In the genomic region with DNA sequence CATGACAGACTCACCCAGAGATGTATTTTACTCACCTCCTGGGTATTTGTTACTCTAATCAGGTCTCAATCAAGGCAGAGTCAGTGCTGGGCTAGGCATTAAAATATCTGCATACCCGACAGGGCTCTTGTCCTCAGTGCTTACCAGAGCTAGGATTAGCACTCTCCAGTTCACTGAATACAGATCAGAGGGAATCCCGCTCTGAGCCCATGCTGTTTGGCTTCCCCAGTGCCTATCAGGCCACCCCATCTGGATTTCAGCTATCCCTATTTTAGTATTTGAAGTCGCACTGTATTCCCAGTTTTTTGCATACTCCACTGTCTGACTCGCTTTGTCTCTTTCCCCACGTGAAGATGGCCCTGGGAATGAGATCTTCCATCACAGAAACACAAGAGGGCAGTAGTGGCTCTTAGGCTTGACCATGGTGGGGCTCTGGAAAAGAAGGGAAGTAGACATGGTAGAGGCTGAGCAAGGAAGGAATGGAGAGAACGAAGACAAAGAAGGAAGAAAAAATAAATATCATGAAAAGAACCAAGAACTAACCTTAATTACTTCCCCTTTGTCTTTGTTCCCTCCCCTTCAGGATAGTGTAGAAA, we compare ENCODE assay signal across 9 mouse cellular contexts.
DNase-seq lines count a peak whose midpoint lies in the region; ATAC-seq and TF ChIP-seq lines count a peak whose summit lies in the region.
"Had no signal": no experiment of that assay in that cellular context is flagged by ENCODE, and none has a peak within 500 bp of the region (broad histone marks: within the 10 kb centered on the region; RNA-seq: fewer than 3 reads in every experiment).

No protein-coding gene starts in this region.

- no peak overlapping the region for H3K9ac ChIP-seq in heart, adult 2 months (ENCODE audit: low read depth, low read length)
- no peak overlapping the region for H3K9ac ChIP-seq in forebrain, embryonic 14.5 days (ENCODE audit: low read length)
- H3K9ac ChIP-seq in midbrain, embryonic 11.5 days (ENCODE audit: low read length) = no peak overlapping the region

- peak; percentile 62; the same call in 1 of the 2 replicates for ATAC-seq in forebrain, embryonic 14.5 days
- peak; percentile 78 for ATAC-seq in midbrain, embryonic 11.5 days (ENCODE audit: low FRiP score)

- WGBS in heart, adult 2 months = 38% methylated on average over 6 of the region's 6 CpGs
- WGBS in heart, embryonic 10.5 days = 24% methylated on average over 6 of the region's 6 CpGs
- 13% methylated on average over 6 of the region's 6 CpGs for WGBS in forebrain, embryonic 14.5 days
- 45% methylated on average over 6 of the region's 6 CpGs for WGBS in kidney, adult 2 months
- WGBS in midbrain, embryonic 11.5 days = 15% methylated on average over 6 of the region's 6 CpGs

- no peak for DNase-seq in heart, adult 2 months
- DNase-seq in heart, embryonic 10.5 days (ENCODE audit: low spot score) = no peak
- DNase-seq in adrenal gland, postnatal 25 days = peak; percentile 6
- peak; percentile 49 for DNase-seq in forebrain, embryonic 14.5 days (ENCODE audit: low spot score)
- peak; percentile 59 for DNase-seq in kidney, adult 2 months
- DNase-seq in midbrain, embryonic 11.5 days (ENCODE audit: low spot score, missing footprints) = peak; percentile 85
- no peak for DNase-seq in right cerebral cortex, postnatal 36 days (ENCODE audit: low spot score in 2 of 2)
- no peak for DNase-seq in frontal cortex, postnatal 36 days (ENCODE audit: low spot score in 2 of 2)

- H3K27me3 ChIP-seq in heart, adult 2 months (ENCODE audit: control insufficient read depth, insufficient read depth, low read length) = no peaks in the 10 kb centered on the region
- H3K27me3 ChIP-seq in heart, embryonic 10.5 days (ENCODE audit: insufficient read depth, poor library complexity, severe bottlenecking) = no peaks in the 10 kb centered on the region
- no peaks in the 10 kb centered on the region for H3K27me3 ChIP-seq in forebrain, embryonic 14.5 days (replicated peaks; ENCODE audit: control insufficient read depth, insufficient read depth, low read length)
- no peaks in the 10 kb centered on the region for H3K27me3 ChIP-seq in kidney, adult 2 months (replicated peaks; ENCODE audit: control insufficient read depth, insufficient read depth, low read length)
- H3K27me3 ChIP-seq in midbrain, embryonic 11.5 days (ENCODE audit: control insufficient read depth, insufficient read depth, low read length) = no peaks in the 10 kb centered on the region

- peak; percentile 80 for TF ChIP-seq CTCF in heart, adult 2 months (IDR thresholded peaks at IDR 0.05)
- peak; percentile 79 for TF ChIP-seq CTCF in kidney, adult 2 months (conservative IDR thresholded peaks at IDR 0.05; ENCODE audit: insufficient read depth, insufficient read length, low read depth, low read length)

- H3K9me3 ChIP-seq in heart, embryonic 10.5 days = no peaks in the 10 kb centered on the region
- no peaks in the 10 kb centered on the region for H3K9me3 ChIP-seq in forebrain, embryonic 14.5 days (replicated peaks; ENCODE audit: control insufficient read depth, low read length)
- H3K9me3 ChIP-seq in midbrain, embryonic 11.5 days (ENCODE audit: control insufficient read depth, low read length) = no peaks in the 10 kb centered on the region

- no peak overlapping the region for H3K4me3 ChIP-seq in heart, adult 2 months
- no peak overlapping the region for H3K4me3 ChIP-seq in heart, embryonic 10.5 days
- H3K4me3 ChIP-seq in forebrain, embryonic 14.5 days (ENCODE audit: low read depth, low read length) = no peak overlapping the region
- H3K4me3 ChIP-seq in kidney, adult 2 months (ENCODE audit: insufficient read depth, low read depth, low read length) = no peak overlapping the region
- no peak overlapping the region for H3K4me3 ChIP-seq in midbrain, embryonic 11.5 days (ENCODE audit: low read depth, low read length)

- intact Hi-C loops in heart, adult 2 months (cut with DNase I) = loop anchor here (2.0 to 10.0 kb wide), 4 partner anchors 162 to 538 kb away; no protein-coding TSS in a partner anchor

- no peak overlapping the region for H3K27ac ChIP-seq in heart, adult 2 months
- no peak overlapping the region for H3K27ac ChIP-seq in heart, embryonic 10.5 days
- no peak overlapping the region for H3K27ac ChIP-seq in forebrain, embryonic 14.5 days (ENCODE audit: low read depth, low read length)
- H3K27ac ChIP-seq in kidney, adult 2 months (ENCODE audit: insufficient read depth, low read depth, low read length) = no peak overlapping the region
- H3K27ac ChIP-seq in midbrain, embryonic 11.5 days (ENCODE audit: low read depth, low read length) = no peak overlapping the region

- 0 out of 2 replicates have a peak, but pooled peaks cover 1% of the 10 kb centered on the region for H3K4me1 ChIP-seq in heart, adult 2 months (ENCODE audit: control insufficient read depth, insufficient read depth, low read length)
- H3K4me1 ChIP-seq in heart, embryonic 10.5 days = no peaks in the 10 kb centered on the region
- no peaks in the 10 kb centered on the region for H3K4me1 ChIP-seq in forebrain, embryonic 14.5 days (ENCODE audit: control insufficient read depth, insufficient read depth, low read length)
- peaks cover 12% of the 10 kb centered on the region; the same call in 1 of the 2 replicates for H3K4me1 ChIP-seq in kidney, adult 2 months (ENCODE audit: control insufficient read depth, insufficient read depth, low read length)
- no peaks in the 10 kb centered on the region for H3K4me1 ChIP-seq in midbrain, embryonic 11.5 days (ENCODE audit: control insufficient read depth, insufficient read depth, low read length)

- TF ChIP-seq EP300 in heart, adult 2 months (IDR thresholded peaks at IDR 0.05; ENCODE audit: insufficient read depth, low read depth, low read length) = no peak

- H3K36me3 ChIP-seq in heart, adult 2 months (ENCODE audit: control insufficient read depth, insufficient read depth, low read length) = no peaks in the 10 kb centered on the region
- no peaks in the 10 kb centered on the region for H3K36me3 ChIP-seq in heart, embryonic 10.5 days
- no peaks in the 10 kb centered on the region for H3K36me3 ChIP-seq in forebrain, embryonic 14.5 days (ENCODE audit: control insufficient read depth, insufficient read depth, low read length)
- H3K36me3 ChIP-seq in kidney, adult 2 months (ENCODE audit: control insufficient read depth, insufficient read depth, low read length) = no peaks in the 10 kb centered on the region
- H3K36me3 ChIP-seq in midbrain, embryonic 11.5 days (ENCODE audit: control insufficient read depth, insufficient read depth, low read length) = no peaks in the 10 kb centered on the region
- H3K36me3 ChIP-seq: G1E had no signal

- no peak overlapping the region for H3K4me2 ChIP-seq in forebrain, embryonic 14.5 days (ENCODE audit: low read length)
- no peak overlapping the region for H3K4me2 ChIP-seq in midbrain, embryonic 11.5 days

- no peaks in the 10 kb centered on the region for H3K79me2 ChIP-seq in heart, adult 2 months (replicated peaks; ENCODE audit: control insufficient read depth, insufficient read depth, low read length)

- TF ChIP-seq POLR2A in heart, adult 2 months (IDR thresholded peaks at IDR 0.05; ENCODE audit: insufficient read depth, low read depth, low read length) = no peak
- TF ChIP-seq POLR2A in kidney, adult 2 months (IDR thresholded peaks at IDR 0.05; ENCODE audit: low read depth, low read length) = no peak

Comparison
In these comparisons a context has a peak if more than half of its experiments do, and no peak if none do; other contexts are left out.
1. DNase-seq: peak in adrenal gland, postnatal 25 days (single experiment), forebrain, embryonic 14.5 days (single experiment), kidney, adult 2 months (single experiment) and midbrain, embryonic 11.5 days (single experiment); none in heart, adult 2 months (0 of 2), heart, embryonic 10.5 days (single experiment), right cerebral cortex, postnatal 36 days (0 of 2) and frontal cortex, postnatal 36 days (0 of 2).